Mouse (Mus musculus): Measurements from ENCODE around the gene Wfdc15b. TPM values are rescaled to one million over a fixed set of nuclear protein-coding genes. Genes with fewer than 3 reads are reported as not detected.
"Not testable (repeated sequence)": the region's sequence is repeated elsewhere in the genome, so short reads cannot be mapped to it uniquely, and the experiment has no call there.

Gene Wfdc15b
- total RNA-seq (2021), result not detected

DNA sequence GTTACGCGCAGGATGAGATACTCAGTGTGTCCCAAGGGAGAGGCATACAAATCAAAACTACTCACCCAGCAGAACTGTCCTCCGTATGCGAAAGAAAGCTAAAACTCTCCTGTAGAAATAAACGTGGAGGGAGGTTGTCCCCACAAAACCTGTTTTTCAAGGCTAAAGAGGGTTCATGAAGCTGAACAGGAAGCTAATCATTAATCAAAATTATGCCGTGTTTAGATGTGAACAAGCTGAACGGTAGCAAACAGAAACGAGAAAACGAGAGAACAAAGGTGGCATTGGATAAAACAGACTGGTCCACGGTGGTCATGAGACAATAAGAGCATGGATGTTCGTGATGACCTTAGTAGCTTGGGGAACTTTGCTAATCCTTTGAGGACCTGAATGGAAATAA is at the start of gene Wfdc15b:
Wfdc15b (minus strand) TSS at position 139 of the 400 bp plus-strand sequence.
- no peak for DNase-seq (ENCODE audit: extremely low spot score in 1 of 2, low spot score in 2 of 2)
- intact Hi-C loops (cut with DNase I), result no loop called here

DNA sequence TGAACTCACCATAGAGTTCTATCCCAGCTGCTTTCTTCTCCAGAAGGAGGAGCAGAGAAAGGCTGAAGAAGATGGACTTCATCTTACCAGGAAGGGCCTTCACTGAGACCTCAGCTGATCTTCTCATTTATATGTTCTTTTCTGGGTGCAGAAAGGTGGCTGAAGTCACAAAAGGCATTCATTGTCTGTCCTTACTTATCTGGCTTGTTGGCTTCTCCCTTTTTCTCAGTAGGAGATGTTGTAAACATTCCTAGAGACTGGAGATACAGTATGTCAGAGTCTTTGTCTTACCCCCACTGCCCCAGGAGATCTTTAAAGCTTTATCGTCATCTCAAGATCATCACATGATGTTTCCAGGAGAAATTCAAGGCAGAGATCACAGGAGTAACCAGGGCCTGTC is 35.1 kb upstream of the Wfdc15b start, which contains the start of gene Svs3b:
Svs3b (minus strand) TSS at position 101 of the 400 bp plus-strand sequence.
- intact Hi-C loops (cut with DNase I); DNase-seq (ENCODE audit: extremely low spot score in 1 of 2, low spot score in 2 of 2): not testable (repeated sequence)

DNA sequence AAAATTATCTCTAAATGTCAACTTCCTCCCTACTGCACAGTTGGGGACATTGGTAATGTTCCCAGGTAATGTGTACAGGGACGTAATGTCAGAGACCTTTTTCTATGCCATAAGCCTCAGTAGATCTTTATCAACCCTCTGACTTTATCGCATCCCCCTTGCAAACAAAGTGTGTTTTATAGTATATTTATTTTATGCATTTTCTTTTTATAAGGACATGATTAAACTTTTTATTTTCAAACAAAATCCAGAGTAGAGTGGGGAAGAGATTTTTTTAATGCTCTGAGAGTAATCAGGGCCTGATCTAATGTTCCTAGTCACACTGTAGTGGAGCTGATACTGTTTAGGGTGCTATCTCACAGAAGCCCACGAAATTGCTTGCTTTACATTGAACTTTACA is 16.9 kb upstream of the Wfdc15b start, which contains the start of gene Svs2:
Svs2 (minus strand) TSS at position 101 of the 400 bp plus-strand sequence.
- DNase-seq (ENCODE audit: extremely low spot score in 1 of 2, low spot score in 2 of 2), result no peak

DNA sequence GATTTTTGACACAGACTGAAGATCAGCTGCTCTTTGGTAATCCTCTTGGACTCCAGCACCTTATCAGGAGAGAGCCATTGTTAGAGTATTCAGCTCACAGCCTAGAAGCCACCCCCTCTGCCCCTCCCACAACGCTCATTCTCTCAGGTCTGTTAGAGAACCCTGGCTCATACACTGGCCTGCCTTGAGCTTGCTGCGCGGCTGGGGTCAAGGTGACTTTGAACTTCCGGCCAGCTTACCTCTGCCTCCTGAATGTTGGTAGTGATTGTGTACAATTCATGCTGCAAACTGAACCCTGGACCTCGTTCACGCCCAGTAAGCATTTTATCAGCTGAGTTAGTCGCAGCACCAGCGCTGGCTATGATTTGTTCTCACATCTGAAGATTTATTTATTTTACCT is 11.2 kb upstream of the Wfdc15b start:
- DNase-seq (ENCODE audit: extremely low spot score in 1 of 2, low spot score in 2 of 2), result no peak
- intact Hi-C loops (cut with DNase I), result no loop called here

More for the DNA sequence above, 16.9 kb upstream of the Wfdc15b start, which contains the start of gene Svs2:
- intact Hi-C loops (cut with DNase I), result no loop called here

DNA sequence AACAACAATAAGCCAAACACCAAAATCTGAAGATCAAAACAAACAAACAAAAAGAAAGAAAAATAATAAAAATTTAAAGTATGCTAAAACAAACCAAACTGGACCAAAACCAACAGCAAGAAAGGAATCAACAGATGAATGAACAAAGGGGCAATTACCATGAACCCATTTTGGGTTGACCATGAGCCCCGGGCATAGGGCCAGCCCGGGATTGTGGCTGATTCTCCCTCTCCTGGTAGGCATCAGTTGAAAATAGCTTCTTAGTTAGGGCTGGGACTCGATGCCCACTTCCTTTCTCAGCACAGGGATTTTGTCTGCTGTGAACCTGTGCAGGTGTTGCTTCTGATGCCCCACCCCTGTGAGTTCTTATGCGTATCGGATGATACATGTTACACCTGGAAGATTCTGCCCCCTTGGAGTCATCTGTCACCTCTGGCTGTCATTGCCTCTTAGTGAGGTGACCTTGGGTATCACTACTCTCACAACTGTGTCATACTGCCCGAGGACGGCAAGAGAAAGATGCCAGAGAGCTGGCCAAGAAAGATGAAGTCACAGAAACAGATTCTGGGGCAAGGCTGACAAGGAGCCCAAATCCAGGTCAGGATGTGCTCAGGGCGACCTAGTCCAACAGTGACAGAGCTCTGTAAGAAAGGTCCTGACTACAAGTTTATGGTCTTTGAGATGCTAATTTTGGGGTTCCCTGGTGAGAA is 7.1 kb upstream of the Wfdc15b start:
- no peak for DNase-seq (ENCODE audit: extremely low spot score in 1 of 2, low spot score in 2 of 2)
- intact Hi-C loops (cut with DNase I), result no loop called here

DNA sequence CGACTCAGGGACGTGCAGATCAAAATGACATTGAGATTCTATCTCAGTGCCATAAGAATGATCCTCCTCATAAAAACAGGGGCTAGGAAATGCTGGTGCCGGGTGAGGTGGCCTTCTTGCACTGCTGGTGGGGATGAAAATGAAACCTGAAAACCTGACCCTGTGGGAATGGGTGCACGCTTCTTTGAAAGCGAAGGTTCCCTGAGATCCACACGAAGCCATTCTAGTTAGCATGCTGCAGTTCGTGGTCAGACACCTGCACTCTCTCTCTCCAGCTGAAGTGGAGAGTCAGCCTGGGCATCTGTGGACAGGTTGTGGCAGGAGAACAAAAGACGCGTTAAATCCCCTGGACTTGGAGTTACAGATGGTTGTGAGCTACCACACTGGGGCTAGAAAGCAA is 2.2 kb downstream of the Wfdc15b start:
- DNase-seq (ENCODE audit: extremely low spot score in 1 of 2, low spot score in 2 of 2), result no peak
- intact Hi-C loops (cut with DNase I), result no loop called here

DNA sequence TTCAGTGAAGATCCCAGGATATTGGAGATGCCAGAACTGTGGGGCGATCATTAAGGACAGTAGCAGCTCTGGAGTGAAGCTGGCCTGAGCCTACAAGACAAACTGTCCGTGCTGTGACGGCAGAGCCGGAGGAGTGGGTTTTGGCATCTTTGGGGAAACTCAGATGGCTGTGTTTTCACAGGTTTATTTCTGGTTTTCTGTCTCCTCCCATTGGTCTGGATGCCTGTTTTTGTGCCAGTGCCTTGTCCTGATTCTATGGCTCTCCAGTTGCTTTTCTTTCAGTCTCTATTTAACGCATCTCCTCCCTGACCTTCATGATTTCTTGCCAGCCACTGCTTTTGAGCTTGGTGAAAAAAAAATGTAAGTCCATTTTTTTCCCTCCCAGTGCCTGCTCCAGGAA is 8.7 kb downstream of the Wfdc15b start:
- intact Hi-C loops (cut with DNase I), result no loop called here
- no peak for DNase-seq (ENCODE audit: extremely low spot score in 1 of 2, low spot score in 2 of 2)

DNA sequence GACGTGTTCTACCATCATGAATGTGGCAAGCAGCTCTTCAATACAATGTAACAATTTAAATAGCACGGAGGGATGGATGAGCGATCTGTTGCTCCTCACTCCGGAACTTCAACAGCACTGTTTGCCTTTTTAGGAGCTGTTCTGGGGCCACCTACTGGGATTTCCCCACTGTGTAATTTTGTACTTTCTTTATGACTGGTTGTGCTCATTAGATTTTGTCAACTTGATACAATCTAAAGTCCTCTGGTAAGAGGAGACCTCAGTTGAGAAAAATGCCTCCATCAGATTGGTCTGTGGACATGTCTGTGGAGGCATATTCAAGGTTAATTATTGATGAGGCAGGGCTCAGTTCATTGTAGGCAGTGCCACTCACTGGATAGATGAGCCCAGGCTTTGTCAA is 10.6 kb downstream of the Wfdc15b start:
- intact Hi-C loops (cut with DNase I), result no loop called here
- DNase-seq (ENCODE audit: extremely low spot score in 1 of 2, low spot score in 2 of 2), result no peak

DNA sequence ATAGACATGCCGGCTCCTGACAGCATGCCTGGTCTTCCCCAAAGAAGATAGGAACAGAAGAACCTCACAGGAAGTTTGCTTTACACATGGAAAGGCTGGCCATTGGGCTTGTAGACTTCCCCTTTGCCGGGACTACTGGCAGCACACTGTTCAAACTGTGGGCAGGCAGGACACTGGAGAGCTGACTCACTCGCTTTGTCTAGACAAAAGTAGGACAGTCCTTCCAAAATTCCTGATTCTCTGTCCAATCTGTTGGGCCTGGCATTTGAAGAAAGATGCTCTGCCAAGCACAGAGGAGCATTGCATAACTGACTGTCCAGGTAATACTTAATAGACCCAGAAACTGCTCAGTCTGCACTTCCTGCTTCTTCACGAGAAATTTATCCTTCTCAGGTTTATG is 14.8 kb downstream of the Wfdc15b start:
- no peak for DNase-seq (ENCODE audit: extremely low spot score in 1 of 2, low spot score in 2 of 2)
- intact Hi-C loops (cut with DNase I), result no loop called here

DNA sequence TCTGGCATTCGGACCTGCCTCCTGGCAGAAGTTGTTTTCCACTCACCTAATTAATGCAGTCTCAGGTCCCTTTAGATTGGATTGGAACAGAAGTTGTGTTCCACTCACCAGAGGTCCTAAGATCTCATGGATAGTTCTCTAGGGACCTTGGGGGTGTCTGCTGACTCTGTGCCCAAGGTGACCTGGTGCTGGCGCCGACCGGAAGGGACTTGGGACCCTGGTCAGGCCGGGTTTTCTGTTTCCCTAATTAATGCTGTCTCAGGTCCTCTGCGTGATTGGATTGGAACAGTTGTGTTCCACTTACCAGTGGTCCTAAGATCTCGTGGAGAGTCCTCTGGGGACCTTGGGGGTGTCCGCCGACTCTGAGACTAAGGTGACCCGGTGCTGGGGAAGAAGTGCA is 15.4 kb downstream of the Wfdc15b start:
- DNase-seq (ENCODE audit: extremely low spot score in 1 of 2, low spot score in 2 of 2); intact Hi-C loops (cut with DNase I): not testable (repeated sequence)

DNA sequence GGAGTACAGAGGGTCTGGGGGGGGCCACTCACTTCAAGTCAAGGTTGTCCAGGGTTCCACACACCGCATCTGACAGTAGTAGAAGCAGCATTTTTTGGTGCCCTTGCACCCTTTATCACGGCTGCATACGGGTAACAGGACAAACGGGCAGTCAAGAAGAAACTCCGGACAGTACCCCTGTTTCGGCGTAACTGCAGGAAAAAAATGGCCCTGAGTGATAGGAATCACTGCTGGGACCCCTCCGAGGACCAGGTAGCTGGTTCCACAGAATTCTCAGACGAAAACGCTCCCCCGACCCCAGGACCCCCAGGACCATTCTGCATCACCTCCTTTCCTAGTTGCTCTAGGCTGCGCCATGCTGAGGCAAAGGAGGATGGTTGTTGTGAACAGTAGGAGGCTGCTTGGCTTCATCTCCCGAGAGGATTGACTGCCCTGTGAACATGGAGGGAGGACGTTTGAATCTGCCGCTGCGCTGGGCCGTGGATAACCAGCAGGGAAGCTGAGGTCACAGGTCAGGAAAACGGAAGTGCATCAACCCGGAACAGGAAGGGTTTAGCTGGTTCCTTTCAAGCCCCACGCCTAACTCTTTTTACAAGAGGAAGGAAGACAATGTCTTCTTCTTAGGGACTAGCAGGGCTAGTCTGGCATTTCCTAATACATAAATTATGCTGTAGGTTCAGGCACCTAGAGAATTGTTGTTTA is 21.7 kb downstream of the Wfdc15b start, which contains the start of gene Wfdc15a:
Wfdc15a (minus strand) TSS at position 505 of the 702 bp plus-strand sequence.
- no peak for DNase-seq (ENCODE audit: extremely low spot score in 1 of 2, low spot score in 2 of 2)
- intact Hi-C loops (cut with DNase I), result no loop called here

DNA sequence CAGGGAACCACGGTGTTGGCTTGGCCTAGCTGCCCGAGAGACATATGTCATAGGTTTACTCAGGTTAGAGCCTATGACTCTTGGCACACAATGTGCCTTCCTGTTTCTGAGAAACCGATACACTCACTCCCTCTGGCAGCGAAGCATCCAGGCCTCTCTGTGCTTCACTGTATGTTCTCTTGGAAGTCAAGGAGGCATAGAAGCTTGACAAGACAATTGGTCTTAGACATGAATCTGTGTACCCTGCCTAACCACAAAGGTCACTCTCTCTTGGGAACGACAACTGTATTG is 24.8 kb downstream of the Wfdc15b start:
- intact Hi-C loops (cut with DNase I), result no loop called here
- no peak for DNase-seq (ENCODE audit: extremely low spot score in 1 of 2, low spot score in 2 of 2)

DNA sequence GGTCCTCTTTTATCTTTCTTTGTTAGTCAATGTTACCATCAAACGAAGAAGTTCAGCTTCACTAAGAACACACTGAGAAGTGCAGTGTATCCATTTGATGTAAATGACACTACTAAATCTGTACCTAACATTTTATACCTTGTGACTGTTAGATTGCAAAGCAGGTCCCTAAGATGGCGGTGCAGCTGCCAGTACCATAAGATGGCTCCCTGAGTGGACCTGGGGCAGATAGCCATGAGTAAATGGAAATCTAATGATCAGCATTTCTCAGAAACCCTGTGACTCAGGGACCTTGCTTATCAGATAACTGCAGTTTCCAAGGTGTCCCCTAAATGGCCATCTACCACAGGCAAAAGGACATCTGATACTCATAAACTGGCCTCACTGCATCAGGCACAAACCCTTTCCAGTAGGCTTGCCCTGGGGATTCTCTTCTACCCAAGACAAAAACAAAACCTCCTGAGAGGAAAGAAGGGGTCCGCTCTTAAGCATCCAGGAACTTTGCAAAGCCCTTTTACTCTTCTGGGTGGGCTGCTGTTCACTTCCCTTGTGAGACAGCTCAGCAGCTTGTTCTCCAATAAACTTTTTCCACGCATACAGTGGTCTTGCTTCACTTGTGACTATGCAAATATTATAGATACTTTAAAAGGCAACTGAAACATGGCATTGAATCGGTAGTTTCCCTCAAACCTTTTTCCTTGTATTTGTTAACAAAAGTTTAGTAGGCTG is 25.3 kb downstream of the Wfdc15b start:
- intact Hi-C loops (cut with DNase I), result no loop called here
- no peak for DNase-seq (ENCODE audit: extremely low spot score in 1 of 2, low spot score in 2 of 2)

DNA sequence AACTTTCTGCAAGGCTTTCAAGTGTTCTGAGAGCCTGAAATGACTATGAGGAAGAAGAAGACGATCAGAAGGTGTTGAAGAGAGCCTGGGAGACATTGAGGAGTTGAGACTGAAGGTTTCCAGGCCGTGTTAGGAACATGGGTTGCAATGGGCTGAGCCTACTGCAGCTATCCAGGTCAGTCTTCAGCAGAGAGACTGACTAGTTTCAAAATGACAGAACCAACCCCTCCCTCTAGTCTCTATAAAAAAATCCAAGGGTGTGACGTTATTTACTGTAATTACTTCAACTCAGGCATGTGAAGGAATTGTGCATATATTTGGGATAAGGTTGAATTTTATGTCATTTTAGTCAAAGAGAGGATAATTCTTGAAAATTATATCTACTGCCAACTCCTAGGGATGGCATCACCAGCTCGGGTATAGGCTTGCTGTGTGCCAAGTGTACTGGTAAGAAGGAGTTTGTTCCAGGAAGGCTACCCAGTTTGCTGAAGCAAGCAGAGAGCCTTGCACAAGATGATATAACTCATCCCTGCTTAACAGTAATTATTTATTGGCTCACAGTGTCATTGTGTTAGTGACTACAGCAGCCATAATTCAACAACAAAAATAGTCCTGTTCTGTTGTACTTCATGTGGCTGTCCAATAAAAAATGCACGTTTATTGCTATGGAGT is 26.4 kb downstream of the Wfdc15b start:
- DNase-seq (ENCODE audit: extremely low spot score in 1 of 2, low spot score in 2 of 2), result no peak

DNA sequence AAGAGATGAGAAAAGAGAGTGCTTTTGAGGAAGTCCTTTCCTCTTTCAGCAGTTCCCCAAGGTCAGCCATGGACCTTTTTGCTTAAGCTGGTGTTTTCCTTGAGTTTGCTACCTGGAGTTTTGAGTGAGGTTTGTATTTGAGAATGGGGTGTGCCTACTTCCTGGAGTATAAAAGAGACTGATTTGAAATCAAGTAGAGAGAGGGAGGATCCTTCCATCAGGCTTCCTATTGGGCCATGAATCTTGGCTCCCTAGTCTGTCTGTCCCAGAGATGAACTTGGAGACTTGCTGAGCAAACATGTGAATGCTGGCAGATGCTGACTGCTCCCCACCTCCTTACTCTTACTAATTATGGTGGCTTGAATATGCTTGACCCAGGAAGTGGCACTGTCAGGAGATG is 29.2 kb downstream of the Wfdc15b start:
- intact Hi-C loops (cut with DNase I), result no loop called here

More for the DNA sequence above, 26.4 kb downstream of the Wfdc15b start:
- intact Hi-C loops (cut with DNase I), result no loop called here

DNA sequence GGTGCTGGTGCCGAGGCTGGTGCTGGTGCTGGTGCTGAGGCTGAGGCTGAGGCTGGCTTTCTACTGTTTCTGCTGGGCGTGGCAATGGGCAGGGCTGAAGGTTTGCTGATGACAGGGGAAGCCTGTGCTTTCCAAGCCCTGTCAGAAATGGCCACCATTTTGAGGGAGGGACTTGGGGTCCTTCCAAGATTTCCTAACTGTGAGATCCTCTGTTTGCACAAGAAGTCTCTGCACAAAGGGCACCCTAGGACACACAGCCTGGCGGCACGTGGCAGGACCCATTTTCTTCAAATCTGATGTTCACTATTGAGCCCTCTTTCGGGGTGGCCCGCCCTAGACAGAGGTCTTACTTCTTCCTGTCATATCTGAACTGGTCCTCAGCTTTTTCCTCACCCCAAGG is 30.9 kb downstream of the Wfdc15b start, which contains the start of gene Wfdc12:
Wfdc12 (minus strand) TSS at position 33 of the 400 bp plus-strand sequence.
- no peak for DNase-seq (ENCODE audit: extremely low spot score in 1 of 2, low spot score in 2 of 2)
- intact Hi-C loops (cut with DNase I), result no loop called here

More for the DNA sequence above, 29.2 kb downstream of the Wfdc15b start:
- DNase-seq (ENCODE audit: extremely low spot score in 1 of 2, low spot score in 2 of 2), result no peak

DNA sequence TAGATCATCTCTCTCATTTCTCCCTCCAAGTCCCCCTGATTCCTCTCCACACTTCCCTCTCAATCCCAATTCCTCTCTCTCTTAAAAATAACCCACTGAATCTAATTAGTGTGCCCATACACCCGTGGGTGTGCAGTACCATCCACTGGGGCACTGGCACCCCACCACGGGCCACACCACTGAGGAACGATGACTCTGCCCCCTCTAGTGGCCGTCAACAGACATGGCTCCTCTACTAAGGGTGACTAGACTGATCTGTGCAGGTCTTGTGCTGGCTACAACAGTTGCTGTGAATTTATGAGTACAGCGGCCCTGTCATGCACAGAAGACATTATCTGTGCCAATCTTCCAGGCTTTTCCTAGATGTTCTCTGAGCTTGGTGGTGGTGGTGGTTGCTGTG is 32.7 kb downstream of the Wfdc15b start:
- no peak for DNase-seq (ENCODE audit: extremely low spot score in 1 of 2, low spot score in 2 of 2)
- intact Hi-C loops (cut with DNase I), result no loop called here

DNA sequence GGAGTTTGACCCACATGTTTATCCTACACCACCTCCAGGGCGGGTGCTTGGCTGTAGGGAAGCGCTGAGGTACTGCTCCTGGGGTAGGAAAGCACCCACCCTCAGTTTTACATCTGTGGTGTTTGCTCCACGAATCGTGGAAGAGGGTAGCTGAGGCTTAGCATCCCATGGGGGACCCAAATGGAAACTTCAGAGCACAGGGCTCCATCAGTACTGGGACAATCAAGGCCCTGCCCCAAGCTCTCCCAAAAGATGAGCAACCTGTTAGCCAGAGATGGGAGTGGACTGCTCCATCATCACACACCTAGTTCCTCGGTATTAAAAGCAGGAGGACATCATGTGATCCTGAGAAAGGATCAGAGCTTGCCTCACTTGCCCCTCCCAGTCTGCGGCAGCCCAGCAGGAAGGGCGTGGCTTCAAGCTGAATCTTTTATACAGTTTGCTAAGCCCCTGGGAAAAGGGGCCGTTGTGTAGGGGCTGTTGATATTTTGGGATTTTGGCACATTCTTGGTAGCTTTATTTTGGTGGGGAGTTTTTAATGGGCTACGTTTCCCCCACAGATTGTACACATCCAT is 37.2 kb downstream of the Wfdc15b start:
- intact Hi-C loops (cut with DNase I), result no loop called here
- no peak for DNase-seq (ENCODE audit: extremely low spot score in 1 of 2, low spot score in 2 of 2)

DNA sequence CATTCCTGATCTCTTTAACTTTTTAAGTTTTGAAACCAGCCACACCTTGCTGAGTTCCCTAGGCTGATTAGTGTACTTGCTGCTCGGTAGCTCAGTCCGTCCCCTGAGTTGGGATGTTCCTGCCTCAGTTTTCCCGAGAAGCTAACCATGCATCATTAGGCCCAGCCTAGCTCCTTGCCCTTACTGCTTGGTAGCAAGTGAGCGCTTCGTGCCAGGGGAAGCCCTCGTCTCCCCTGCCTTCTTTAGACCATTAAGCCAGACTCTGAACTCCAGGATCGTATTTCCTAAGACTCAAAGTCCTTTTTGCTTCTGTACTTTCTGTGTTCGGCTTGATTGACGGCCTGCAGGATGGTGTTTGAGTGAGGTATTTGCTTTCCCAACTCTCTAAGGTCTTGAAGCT is 38.1 kb downstream of the Wfdc15b start:
- no peak for DNase-seq (ENCODE audit: extremely low spot score in 1 of 2, low spot score in 2 of 2)
- intact Hi-C loops (cut with DNase I), result no loop called here

Data from left cerebral cortex, postnatal 10 days (tissue).